Mouse (Mus musculus) liver, adult (tissue): ENCODE data around the gene Folr2.
A peak's percentile ranks its signal among the peaks of the same experiment; 100 is the strongest.

Experiments
- GATA4 ChIP-seq: IDR thresholded peaks from 2 replicates; pipeline ENCODE4 v1.6.1; 2014; ENCODE audit warnings: mild to moderate bottlenecking, low read length; ENCODE audit not compliant: insufficient replicate concordance

Folr2 gene

DNA sequence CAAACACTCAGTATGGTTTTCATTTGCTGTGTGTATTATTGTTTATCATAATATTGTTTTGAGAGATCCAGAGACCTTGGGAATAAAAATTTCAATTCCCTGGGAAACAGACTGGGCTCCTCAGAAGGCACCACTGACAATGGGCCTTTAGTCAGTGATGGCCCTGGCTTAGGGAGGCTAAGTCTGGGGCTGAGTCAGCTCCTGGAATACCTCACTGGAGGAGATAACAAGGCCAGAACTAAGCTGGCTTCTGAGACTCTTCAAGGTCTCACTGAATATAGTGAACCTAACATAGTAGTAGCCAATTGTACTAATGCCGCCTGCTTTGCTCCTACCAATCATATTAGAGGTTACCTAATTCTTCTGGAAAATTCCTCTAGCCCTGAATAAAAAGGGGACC is 19.0 kb upstream of the Folr2 start:
- no peak for TF ChIP-seq GATA4

DNA sequence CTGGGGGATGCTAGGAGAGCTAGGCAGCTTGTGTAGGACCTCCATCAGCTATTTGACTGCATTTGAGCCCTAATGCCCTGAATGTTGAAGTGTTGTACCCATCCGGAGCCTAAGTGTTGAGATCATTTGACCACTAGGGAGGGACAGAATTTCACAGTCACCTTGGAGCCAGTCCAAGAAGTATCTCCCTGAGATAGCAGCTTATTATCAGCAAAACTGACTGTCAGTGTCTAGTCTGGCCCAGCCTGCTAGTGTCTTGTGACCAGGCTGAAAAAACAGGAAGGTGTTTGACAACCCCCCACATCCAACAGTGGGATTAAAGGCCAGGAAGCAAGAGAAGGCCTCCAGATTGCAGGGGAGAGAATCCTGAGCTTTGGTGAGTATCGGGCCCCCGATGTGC is 14.3 kb upstream of the Folr2 start:
- peak; percentile 94 for TF ChIP-seq GATA4

DNA sequence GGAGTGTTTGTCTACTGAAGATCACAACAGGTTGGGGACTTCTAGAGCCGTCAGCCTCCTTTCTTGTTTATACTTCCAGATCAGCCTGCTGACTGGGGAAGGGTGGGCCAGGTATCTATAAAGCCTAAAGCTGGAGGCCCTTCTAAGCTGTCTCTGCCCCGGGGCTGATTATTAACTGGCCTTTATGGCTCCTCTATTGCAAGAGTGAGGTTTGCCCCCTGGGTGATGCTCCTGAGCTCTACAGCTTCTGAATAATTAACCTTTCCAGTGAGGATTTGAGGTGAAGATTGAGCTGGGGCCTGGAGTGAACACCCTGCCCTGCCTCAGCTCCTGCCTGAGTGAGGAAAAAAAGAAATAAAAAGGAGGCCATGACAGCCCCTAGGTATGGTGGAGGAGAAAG is 13.6 kb upstream of the Folr2 start, which contains the start of gene Folr1:
Folr1 (minus strand) TSS at position 160 of the 400 bp plus-strand sequence.
- no peak for TF ChIP-seq GATA4

DNA sequence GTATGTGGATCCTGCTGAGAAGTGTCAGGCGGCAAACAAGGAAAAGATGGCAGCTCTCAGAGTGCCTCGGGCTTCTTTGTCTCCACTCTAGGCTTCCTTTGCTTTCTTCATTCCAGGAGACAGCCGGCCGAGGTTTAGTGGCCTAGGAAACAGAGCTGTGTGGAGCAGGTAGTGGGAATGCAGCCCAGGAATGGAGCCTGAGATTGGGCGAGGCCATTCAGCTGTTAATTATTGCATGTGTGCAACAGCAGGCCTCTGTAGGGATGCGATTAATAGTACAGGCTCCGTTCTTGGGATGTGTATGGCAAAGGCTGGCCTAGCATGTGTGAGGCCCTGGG is 12.1 kb upstream of the Folr2 start:
- no peak for TF ChIP-seq GATA4

DNA sequence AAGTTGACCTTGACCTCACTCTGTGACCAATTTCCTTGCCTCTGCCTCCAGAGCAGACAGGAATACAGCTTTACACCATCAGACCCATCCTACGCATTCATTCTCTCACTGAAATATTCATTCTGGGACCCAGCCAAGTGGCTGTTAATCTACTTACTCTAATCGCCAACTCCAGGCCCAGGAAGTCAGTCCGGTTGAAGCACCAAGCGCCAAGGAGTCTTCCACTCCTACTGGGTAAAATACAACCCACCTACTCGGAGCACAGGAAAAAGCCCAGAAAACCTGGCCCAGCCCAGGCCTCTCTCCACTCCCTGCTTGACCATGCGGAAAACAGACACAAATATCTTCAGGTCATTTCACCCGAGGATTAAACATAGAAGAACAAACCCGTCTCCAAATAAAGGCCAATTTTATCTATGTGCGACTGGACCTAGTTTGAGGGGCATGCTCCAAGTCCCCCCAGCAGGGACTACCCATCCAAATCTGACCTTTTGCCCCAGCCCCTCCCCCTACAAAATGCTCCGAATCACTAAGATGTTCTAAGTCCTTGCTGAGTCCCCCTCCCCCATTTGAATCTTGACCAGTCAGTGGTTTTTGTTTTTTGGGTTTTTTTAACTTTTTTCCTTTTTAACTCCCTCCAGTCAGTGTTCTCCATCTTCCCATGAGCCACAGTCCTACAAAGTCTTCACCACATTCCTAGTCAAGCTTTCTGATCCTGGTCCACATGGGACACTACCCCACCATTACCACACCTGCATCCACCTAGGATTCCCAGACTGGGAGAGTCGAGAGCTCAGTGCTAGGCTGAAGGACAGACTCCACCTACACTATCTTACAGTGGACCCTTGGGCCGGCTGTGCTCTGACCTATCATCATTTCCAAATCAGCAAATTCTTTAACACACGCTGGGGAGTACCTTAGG is 11.5 kb upstream of the Folr2 start:
- TF ChIP-seq GATA4, result no peak; the same call in 1 of the 2 replicates

DNA sequence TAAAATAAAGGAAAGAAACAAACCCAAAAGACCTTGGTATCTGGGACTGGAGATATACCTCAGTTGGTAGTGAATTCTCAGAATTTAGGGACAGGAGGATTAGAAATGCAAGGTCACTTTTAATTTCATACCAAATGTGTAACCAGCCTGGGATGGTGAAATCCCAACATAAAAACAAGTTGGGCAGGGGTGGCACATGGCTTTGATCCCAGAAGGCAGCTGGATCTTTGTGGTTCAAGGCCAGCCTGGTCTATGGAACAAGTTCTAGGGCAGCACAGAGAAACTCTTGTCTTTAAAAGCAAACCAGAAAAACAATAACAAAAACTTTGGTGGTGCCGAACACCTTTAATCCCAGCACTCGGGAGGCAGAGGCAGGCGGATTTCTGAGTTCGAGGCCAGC is 10.5 kb upstream of the Folr2 start:
- no peak for TF ChIP-seq GATA4

DNA sequence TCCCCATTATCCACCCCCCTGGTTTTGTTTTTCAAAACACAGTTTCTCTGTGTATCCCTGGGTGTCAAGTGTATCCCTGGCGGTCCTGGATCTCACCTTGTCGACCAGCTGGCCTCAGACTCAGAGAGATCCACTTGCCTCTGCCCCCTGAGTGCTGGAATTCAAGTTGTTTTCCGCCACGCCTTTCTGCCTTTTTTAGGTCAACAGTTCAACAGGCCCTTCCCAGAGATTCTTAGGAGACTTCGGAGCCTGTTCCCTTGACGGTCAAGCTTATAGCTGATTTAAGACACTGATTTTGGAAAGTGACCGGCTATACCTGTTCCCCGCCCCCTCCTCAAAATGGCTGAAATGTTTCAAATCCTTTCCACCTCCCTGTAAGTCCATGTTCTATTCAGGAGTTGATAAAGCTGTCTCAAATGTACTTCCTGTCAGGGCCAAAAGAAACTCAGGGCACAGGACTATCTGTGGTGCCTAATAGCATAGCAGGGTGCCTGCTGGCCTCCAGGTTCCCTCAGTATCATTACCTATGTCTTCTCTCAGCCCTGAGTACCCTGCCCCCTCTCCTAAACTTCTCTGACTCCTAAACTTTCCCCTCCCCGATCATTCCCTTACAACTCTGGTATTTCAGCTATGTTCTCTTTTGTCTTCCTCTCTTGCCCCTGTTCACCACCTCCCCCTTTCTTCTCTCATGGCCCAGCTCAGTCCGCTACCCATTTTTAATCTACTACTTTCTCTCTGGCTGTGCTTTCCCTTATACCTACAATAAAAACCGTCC is 9.7 kb upstream of the Folr2 start:
- TF ChIP-seq GATA4, result no peak

DNA sequence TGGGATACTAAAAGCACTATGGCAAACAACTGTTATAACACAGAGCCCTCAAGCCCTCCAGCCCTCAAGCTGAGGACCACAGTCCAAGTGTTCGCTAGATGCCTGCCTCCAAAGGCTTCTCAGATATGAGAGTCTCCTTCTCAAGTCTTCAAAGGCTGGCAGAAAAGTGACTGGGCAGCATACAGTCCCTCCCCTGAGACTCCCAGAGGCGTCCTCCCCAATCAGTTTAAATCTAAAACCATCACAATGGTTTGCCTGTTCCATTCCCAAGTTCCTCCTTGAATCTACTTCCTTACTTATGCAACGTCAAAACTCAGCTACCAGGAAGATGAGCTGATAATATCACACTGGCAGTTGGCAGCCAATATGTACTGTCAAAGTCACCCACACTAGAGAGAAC is 6.4 kb upstream of the Folr2 start, which contains the start of gene Anapc15:
Anapc15 (plus strand) TSS at position 301 of the 400 bp plus-strand sequence.
- TF ChIP-seq GATA4, result no peak

DNA sequence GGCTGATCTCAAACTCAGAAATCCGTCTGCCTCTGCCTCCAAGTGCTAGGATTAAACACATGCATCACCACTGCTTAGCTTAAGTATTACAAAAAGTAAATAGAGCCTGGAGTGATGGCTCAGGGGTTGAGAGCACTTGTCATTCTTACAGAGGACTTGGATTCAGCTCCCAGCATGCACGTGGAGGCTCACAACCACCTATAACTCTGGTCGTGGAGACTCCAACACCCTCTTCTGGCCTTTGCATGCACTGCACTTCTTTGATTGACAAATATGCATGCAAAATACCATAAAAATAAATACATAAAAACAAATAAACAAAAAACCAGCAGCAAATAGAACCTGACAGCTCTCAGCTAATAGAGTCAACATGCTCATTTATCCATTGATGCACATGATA is 5.3 kb upstream of the Folr2 start:
- TF ChIP-seq GATA4, result no peak

DNA sequence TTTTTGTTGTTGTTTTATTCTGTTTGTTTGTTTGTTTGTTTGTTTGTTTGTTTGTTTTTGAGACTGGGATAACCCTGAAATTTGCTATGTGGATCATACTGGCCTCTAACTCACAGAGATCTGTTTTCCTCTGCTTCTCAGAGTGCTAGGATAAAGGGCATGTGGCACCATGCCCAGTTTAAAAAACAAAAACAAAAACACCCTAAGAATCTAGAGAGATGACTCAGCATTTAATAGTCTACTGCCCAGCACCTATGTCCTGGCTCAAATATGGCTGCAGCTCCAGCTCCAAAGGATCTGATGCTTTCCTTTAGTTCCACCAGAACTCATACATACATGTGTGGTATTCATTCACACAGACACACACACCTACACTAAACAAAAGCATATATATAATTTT is 4.0 kb upstream of the Folr2 start:
- TF ChIP-seq GATA4, result no peak

DNA sequence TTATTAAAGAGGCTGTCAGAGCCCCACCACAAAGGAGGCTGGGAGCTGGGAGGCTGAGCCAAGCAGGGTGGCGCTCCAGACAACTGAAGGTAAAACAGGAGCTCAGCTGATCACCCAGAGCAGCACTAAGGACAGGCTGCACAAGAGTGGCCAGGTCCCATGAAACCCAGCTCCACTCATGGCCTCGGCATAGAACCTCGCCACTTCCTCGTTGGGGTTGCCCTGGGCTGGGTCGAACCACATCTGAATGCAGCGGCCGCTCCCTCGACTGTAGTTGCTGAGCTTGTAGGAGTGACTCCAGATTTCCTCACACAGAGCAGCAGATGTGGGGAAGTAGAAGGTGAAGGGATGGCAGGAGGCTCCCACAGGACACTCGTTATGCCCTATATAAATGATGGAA is 1.4 kb upstream of the Folr2 start:
- no peak for TF ChIP-seq GATA4

DNA sequence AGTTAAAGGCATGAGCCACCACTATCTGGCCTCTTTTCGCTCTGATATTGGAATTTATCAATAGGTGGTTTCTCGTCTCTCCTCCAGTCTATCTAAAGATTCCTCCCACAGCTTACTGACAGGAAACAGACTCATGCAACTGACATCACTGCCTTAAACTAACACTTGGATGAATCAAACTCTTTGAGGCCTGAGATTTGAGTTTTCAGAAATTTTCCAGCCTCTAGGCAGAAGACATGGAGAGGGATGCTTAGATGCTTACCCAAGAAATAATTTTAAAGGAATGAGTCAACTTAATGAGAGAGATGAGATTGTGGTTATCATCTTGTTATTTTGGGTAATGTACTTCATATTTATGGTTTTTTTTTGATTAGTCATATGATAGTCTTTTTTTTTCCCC is 3.2 kb downstream of the Folr2 start:
- TF ChIP-seq GATA4, result no peak

DNA sequence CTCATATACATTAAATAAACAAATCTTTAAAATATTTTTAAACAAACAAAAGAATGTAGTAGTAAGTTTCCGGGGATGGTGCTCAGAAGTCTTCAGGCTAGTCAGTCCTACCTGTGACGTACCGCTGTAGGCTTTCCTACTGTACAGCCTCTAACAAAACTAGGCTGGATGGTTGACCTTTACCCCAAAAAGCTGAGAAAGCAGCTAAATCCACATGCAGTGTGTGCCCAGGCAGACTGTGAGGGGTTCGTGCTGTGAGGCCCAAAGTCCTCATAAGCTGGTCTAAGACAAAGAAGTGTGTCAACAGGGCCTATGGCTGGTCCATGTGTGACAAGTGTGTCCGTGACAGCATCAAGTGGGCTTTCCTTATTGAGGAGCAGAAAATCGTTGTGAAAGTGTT is 4.1 kb downstream of the Folr2 start:
- no peak for TF ChIP-seq GATA4

DNA sequence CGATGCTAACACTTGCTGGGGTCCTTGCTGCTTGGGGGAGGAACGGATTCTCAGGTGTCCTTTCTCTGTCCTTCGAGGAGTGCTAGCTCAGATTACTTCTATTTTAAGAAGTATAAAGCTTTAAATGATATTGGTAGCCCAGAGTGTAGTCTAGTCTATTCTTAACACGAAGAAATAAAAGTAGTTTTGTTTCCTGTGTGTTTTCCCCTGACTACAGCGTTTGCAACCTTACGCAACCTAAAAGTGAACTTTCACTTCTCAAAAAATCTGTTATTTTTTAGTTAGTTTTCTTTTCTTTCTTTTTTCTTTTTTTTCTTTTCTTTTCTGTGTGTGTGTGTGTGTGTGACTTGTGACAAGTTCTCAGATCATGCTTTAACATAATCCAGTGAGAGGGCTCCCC is 5.3 kb downstream of the Folr2 start:
- no peak for TF ChIP-seq GATA4

DNA sequence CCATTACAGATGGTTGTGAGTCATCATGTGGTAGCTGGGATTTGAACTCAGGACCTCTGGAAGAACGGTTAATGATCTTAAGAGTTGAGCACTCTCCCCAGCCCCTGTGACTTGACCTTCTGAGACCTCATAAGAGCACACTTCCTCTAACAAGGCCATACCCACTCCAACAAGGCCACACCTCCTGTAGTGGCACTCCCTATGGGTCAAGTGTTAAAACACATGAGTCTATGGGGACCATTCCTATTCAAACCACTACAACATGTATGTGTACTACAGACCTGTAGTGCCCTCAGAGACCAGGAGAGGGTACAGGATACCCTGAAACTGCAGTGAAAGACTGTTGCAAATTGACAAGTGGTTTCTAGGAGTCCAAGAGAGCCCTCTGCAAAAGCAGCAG is 9.1 kb downstream of the Folr2 start:
- no peak for TF ChIP-seq GATA4

DNA sequence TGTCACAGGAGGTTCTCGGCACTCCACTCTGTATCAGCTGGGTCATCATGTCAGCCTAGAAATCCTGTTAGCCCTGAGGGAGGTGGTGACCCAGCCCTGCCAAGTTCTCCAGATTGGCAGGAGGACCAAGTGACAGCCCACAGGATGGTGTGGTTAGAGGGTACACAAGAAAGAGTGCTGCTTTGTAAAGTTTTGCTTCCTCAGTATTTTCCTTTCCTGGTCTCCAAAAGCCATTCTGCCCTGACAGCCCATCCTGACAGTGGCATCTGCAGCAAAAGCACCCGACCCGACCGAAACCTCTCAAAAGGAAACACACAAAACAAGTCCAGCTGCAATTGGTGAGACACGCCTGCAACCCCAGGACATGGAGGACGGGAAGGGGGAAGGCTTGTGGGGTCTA is 12.8 kb downstream of the Folr2 start:
- TF ChIP-seq GATA4, result no peak
